Mouse (Mus musculus) forebrain, embryonic 11.5 days (tissue): ENCODE results near the gene Szt2. TPM values are rescaled to one million over a fixed set of nuclear protein-coding genes. Genes with fewer than 3 reads are reported as not detected.
A peak's percentile ranks its signal among the peaks of the same experiment; 100 is the strongest.

ENCODE experiments used
- ATAC-seq: fragments of 200-750 bp; cut with Nextera tagmentation; replicated peaks from 2 replicates; pipeline ENCODE4 v1.8.0; 2017; ENCODE audit warnings: moderate TSS enrichment; ENCODE audit not compliant: low FRiP score
- DNase-seq: peaks from one replicate; pipeline ENCODE4 v3.0.0-alpha.2; 2017; ENCODE audit warnings: low spot score
- H3K27ac ChIP-seq: fragments of 300-500 bp; sonication (generic); 2 replicates; pipeline ENCODE4 v1.5.1; 2014; ENCODE audit warnings: low read depth, low read length
- H3K27me3 ChIP-seq: fragments of 300-500 bp; sonication (generic); 2 replicates; pipeline ENCODE4 v1.6.1; 2014; ENCODE audit warnings: mild to moderate bottlenecking, low read length, mixed read lengths; ENCODE audit not compliant: control insufficient read depth, insufficient read depth
- H3K36me3 ChIP-seq: fragments of 300-500 bp; sonication (generic); 2 replicates; pipeline ENCODE4 v1.6.1; 2014; ENCODE audit warnings: mild to moderate bottlenecking, low read length, moderate library complexity, mixed read lengths; ENCODE audit not compliant: control insufficient read depth, insufficient read depth
- H3K4me1 ChIP-seq: fragments of 300-500 bp; sonication (generic); replicated peaks from 2 replicates; pipeline ENCODE4 v1.6.1; 2014; ENCODE audit warnings: low read length, mixed read lengths; ENCODE audit not compliant: control insufficient read depth, insufficient read depth
- H3K4me2 ChIP-seq: fragments of 300-500 bp; sonication (generic); 2 replicates; pipeline ENCODE4 v1.6.1; 2014; ENCODE audit warnings: low read depth, mild to moderate bottlenecking, low read length, moderate library complexity, mixed read lengths; ENCODE audit not compliant: severe bottlenecking
- H3K4me3 ChIP-seq: fragments of 300-500 bp; sonication (generic); 2 replicates; pipeline ENCODE4 v1.5.1; 2014; ENCODE audit warnings: low read depth, low read length
- H3K9ac ChIP-seq: fragments of 300-500 bp; sonication (generic); 2 replicates; pipeline ENCODE4 v1.6.1; 2014; ENCODE audit warnings: low read length
- H3K9me3 ChIP-seq: fragments of 300-500 bp; sonication (generic); 2 replicates; pipeline ENCODE4 v1.6.1; 2016; ENCODE audit warnings: low read length, mixed read lengths; ENCODE audit not compliant: control insufficient read depth
- WGBS: fragments of 180-500 bp; shearing (Covaris S2); extraction: QIAGEN DNeasy Blood & Tissue Kit; methylation state at CpG from one replicate; pipeline ENCODE4 v1.1.7; 2014; 5-methylcytosine and 5-hydroxymethylcytosine counted together
- polyA plus RNA-seq: library from polyadenylated mRNA; unstranded; fragments of >200 nt; fragmentation: Nextera tagmentation; extraction: Ambion mirVana; gene quantifications from 2 replicates; pipeline ENCODE4 v1.2.1, GENCODE M21; 2014

Gene Szt2
- polyA plus RNA-seq, 1 experiment from 2014 or later: 18.3 TPM

DNA sequence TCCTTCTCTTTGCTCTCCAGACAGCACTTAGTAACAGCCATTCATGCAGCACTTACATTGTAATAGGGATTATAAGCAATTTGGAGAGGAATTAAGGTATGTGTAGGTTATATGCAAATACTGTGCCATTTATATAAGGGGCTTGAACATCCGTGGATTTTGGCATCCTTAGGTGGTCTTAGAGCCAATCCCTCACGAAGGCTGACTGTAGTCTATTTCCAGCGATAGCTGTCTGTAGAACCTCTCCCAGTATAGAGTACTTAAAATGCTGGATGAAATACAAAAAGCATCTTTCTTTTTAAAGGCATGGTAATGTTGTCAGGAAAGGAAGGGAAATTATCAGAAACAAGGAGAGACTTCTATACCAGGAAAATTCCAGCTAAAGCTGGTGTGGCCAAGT, 67.6 kb downstream of the Szt2 start:
- H3K9ac ChIP-seq: no peak overlapping the region
- WGBS: 82% methylated on average over 3 of the region's 3 CpGs
- H3K36me3 ChIP-seq: no peaks in the 10 kb centered on the region
- no peak overlapping the region for H3K4me2 ChIP-seq
- H3K27ac ChIP-seq: no peak overlapping the region
- no peak overlapping the region for H3K4me3 ChIP-seq
- no peak for ATAC-seq
- H3K4me1 ChIP-seq: no peaks in the 10 kb centered on the region
- no peaks in the 10 kb centered on the region for H3K9me3 ChIP-seq
- DNase-seq: no peak
- no peaks in the 10 kb centered on the region for H3K27me3 ChIP-seq

DNA sequence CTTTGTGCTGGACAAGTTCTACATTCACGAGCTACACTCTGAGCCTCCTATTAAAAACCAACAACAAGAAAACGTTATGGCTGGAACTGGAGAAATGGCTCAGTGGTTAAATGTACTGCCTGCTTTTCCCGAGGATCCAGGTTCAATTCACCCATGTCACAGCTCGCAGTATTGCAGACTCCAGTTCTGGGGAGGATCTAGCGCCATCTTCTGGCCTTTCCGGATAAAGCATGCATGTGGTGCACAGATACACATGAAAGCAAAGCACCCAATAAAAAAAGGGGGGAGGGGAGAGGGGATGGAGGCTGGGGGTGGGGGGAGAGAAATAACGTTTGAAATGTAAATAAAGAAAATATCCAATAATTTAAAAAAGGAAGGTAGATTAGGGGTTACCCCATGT, 72.4 kb downstream of the Szt2 start:
- 17% methylated on average over 7 of the region's 7 CpGs for WGBS
- H3K4me3 ChIP-seq: no peak overlapping the region
- no peaks in the 10 kb centered on the region for H3K9me3 ChIP-seq

DNA sequence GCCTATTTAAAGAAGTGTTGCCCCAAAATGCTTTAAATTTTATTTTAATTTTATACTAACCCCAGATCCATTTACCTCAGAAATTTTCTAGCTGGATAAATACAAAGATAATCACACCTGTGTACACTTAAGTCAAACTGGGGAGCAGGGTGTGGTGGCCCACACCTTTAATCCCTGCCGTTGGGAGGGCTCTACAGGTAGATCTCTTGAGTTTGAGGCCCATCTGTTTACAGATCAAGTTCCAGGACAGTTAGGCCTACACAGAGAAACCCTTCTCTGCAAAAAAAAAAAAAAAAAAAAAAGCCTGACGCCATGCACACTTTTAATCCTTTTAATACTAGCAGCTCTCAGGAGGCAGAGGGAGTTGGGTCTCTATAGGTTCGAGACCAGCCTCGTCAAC, 73.1 kb downstream of the Szt2 start:
- ATAC-seq (no peak), DNase-seq (no peak)
- WGBS: 87% methylated on average over 4 of the region's 4 CpGs
- no peaks in the 10 kb centered on the region for H3K27me3 ChIP-seq
- H3K4me2 ChIP-seq: no peak overlapping the region
- no peaks in the 10 kb centered on the region for H3K9me3 ChIP-seq
- H3K9ac ChIP-seq: no peak overlapping the region
- no peaks in the 10 kb centered on the region for H3K36me3 ChIP-seq
- H3K4me3 ChIP-seq: no peak overlapping the region
- H3K4me1 ChIP-seq: no peaks in the 10 kb centered on the region
- H3K27ac ChIP-seq: no peak overlapping the region

More for the DNA sequence above, 72.4 kb downstream of the Szt2 start:
- DNase-seq (peak; percentile 87), ATAC-seq (no peak)
- Histone ChIP-seq H3K27ac (no peak overlapping the region), H3K36me3 (no peaks in the 10 kb centered on the region), H3K4me2 (no peak overlapping the region), H3K27me3 (no peaks in the 10 kb centered on the region), H3K4me1 (no peaks in the 10 kb centered on the region), H3K9ac (no peak overlapping the region)

DNA sequence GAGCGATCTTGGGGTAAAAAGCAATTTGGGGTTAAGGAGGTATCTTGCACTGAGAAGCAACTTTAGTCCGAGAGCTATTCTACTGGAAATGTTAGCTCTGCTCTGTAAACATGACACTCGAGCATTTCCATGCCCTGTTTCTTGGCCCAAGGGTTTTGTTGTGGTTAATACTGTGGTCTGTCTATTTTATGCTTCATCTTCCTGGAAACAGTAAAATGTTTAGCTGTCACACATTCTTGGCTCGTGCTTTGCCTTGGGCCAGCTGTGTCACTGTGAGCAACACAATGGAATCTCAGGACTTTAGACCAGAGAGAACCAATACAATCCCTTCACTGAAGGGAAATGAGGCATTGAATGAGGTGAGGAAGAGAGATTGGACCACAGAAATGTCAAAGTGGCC, 77.3 kb downstream of the Szt2 start:
- H3K27me3 ChIP-seq: no peaks in the 10 kb centered on the region
- H3K4me2 ChIP-seq: no peak overlapping the region
- no peak overlapping the region for H3K27ac ChIP-seq
- WGBS: 77% methylated on average over 4 of the region's 4 CpGs
- no peaks in the 10 kb centered on the region for H3K4me1 ChIP-seq
- DNase-seq (no peak), ATAC-seq (no peak)
- H3K4me3 ChIP-seq: no peak overlapping the region
- H3K9me3 ChIP-seq: no peaks in the 10 kb centered on the region
- H3K36me3 ChIP-seq: no peaks in the 10 kb centered on the region
- no peak overlapping the region for H3K9ac ChIP-seq

DNA sequence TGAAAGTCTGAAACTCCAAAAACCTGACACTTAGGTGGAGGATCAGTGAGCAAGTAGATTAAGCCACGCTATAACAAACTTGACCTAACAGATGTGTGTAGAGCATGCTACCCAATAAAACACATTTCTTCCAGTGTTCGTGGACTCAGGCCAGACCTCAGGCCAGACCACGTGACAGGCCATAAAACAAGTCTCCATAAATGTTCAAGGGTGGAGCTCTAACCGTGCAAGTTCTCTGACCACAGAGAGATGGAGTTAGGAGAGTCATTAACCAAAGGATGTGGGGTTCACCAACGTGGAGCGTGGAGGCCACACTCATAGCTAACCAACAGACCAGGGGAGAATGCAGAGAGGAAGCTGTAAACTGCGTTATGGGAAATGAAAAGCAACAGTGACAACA, 82.6 kb downstream of the Szt2 start:
- Histone ChIP-seq H3K4me3 (no peak overlapping the region), H3K4me1 (no peaks in the 10 kb centered on the region), H3K9ac (no peak overlapping the region), H3K9me3 (no peaks in the 10 kb centered on the region), H3K4me2 (no peak overlapping the region), H3K27me3 (no peaks in the 10 kb centered on the region), H3K27ac (no peak overlapping the region), H3K36me3 (no peaks in the 10 kb centered on the region)
- ATAC-seq (no peak), DNase-seq (no peak)
- 85% methylated on average over 7 of the region's 7 CpGs for WGBS

DNA sequence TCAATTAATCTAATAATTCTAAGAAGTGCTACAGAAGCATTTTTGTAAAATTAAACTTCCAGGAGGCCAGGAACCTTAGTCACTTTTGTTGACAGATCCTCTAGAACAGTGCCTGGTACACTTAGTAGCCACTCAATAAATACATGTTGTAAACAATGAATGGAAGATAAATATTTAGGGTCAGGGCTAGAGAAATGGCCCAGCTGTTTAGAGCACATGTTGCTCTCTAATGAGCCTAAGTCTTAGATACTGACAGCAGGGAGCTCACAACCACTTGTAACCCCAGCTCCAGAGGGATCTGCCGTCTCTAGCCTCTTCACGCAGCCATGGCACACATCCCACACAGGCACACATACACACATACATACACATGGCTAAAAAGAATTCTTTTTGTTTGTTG, 88.4 kb downstream of the Szt2 start:
- H3K27me3 ChIP-seq: no peaks in the 10 kb centered on the region
- H3K9me3 ChIP-seq: no peaks in the 10 kb centered on the region
- H3K4me1 ChIP-seq: no peaks in the 10 kb centered on the region
- no peak for ATAC-seq
- H3K36me3 ChIP-seq: no peaks in the 10 kb centered on the region
- no peak overlapping the region for H3K4me2 ChIP-seq
- H3K27ac ChIP-seq: no peak overlapping the region
- H3K9ac ChIP-seq: no peak overlapping the region
- 70% methylated on average over 2 of the region's 2 CpGs for WGBS
- no peak overlapping the region for H3K4me3 ChIP-seq
- no peak for DNase-seq

DNA sequence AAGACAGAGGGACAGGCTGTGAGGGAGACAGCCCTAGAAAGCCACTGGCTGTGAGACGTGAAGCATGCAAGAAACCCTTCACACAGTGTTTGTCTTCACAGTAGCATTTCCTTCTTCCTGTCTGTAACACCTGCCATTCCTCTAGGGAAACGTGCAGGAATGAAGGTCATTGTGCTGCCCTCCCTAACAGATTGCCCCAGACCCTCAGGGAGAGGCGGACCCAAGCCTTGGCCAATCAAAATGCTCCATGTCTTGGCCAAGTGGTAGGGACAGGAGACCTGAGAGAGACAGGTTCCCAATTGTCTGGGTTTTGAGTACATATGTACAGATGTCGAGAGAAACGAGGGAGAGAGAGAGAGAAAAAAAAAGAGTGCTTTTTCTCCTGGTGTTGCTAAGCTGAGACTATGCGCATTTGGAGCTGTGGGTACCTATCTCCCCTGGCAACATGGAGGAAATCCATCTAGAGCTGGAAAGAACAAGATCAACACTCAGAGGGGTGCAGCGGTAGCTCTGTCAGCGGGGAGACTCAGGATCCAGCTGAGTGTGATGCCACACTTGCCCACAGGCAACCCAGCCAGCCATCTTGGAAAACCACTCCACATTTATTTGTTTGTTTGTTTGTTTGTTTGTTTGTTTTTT, 89.2 kb downstream of the Szt2 start:
- Histone ChIP-seq H3K4me1 (no peaks in the 10 kb centered on the region), H3K9me3 (no peaks in the 10 kb centered on the region), H3K4me2 (0 out of 2 replicates have a peak overlapping the region, but pooled peaks have one; percentile 2), H3K4me3 (no peak overlapping the region), H3K9ac (no peak overlapping the region), H3K36me3 (no peaks in the 10 kb centered on the region), H3K27me3 (no peaks in the 10 kb centered on the region), H3K27ac (no peak overlapping the region)
- WGBS: 45% methylated on average over 8 of the region's 8 CpGs
- no peak for ATAC-seq
- no peak for DNase-seq

DNA sequence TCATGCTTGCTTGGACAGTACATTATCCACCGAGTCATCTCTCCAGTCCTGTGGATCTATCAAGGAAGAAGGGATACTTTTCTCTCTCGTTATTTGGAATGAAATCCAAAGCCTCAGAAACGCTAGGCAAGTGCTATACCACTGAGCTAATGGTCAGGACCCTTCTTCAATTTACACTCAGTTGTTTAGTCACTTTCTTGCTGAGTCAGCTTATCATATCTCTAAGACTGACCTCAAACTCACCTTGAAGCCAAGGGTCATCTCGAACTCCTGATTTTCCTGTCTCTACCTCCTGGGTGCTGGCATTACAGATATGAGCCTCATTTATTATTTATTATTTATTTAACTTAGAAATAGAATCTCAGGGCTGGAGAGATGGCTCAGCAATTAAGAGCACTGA, 92.4 kb downstream of the Szt2 start:
- ATAC-seq (no peak), DNase-seq (no peak)
- Histone ChIP-seq H3K9ac (no peak overlapping the region), H3K27me3 (no peaks in the 10 kb centered on the region), H3K4me3 (no peak overlapping the region), H3K27ac (no peak overlapping the region), H3K4me2 (no peak overlapping the region), H3K36me3 (no peaks in the 10 kb centered on the region), H3K9me3 (no peaks in the 10 kb centered on the region), H3K4me1 (no peaks in the 10 kb centered on the region)
- WGBS: 84% methylated on average over 4 of the region's 4 CpGs

DNA sequence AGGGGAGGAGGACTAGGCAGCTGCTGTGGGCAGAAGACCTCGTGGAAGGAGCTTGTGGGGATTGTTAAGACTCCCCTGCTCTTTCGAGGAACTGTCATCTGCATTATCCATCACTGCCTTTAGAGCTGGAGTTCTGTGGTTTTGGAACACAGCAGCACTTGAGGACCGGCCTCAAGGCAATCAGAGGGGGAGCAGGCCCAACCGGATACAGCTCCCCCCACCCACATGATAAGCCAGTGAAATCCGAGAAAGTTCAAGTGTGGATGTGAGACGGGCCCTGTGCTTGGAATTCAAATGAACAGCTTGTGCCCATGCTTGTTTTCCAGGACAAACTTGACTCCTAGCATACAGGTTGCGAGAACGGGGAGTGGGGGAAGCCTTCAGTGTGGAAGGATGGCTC, 93.8 kb downstream of the Szt2 start:
- Histone ChIP-seq H3K9me3 (no peaks in the 10 kb centered on the region), H3K4me1 (no peaks in the 10 kb centered on the region), H3K4me3 (no peak overlapping the region), H3K27ac (no peak overlapping the region), H3K36me3 (no peaks in the 10 kb centered on the region), H3K4me2 (no peak overlapping the region), H3K27me3 (no peaks in the 10 kb centered on the region), H3K9ac (no peak overlapping the region)
- DNase-seq (no peak), ATAC-seq (no peak)
- 73% methylated on average over 8 of the region's 8 CpGs for WGBS
